Mouse (Mus musculus) adrenal gland, postnatal 4 days (tissue): Measurements from ENCODE around the gene P3h4. TPM values are rescaled to one million over a fixed set of nuclear protein-coding genes. Genes with fewer than 3 reads are reported as not detected.

Experiments
- DNase-seq, 2 experiments: peaks; one replicate each; pipeline ENCODE4 v3.0.0; 2021 to 2022; ENCODE audit warnings: low spot score in 2 of 2, mixed read lengths in 2 of 2
- total RNA-seq, 2 experiments: library from RNA; stranded (reverse); gene quantifications; 2 replicates each; pipeline ENCODE4 v1.2.3; 2021

The P3h4 gene
- total RNA-seq, 2 experiments from 2014 or later: 40.1 to 43.5 TPM

- no peak for DNase-seq
These were observed 20.1 kb downstream of the P3h4 start for GRCm38 (mm10) chr11:100394353-100395074.

- DNase-seq: no peak
These were observed 20.9 kb downstream of the P3h4 start for GRCm38 (mm10) chr11:100393733-100394132.

- DNase-seq: no peak
These were observed 21.7 kb downstream of the P3h4 start for GRCm38 (mm10) chr11:100392958-100393357.

- no peak for DNase-seq
These were observed 22.7 kb downstream of the P3h4 start for GRCm38 (mm10) chr11:100391884-100392345.

GRCm38 (mm10) chr11:100391081-100391883, 23.4 kb downstream of the P3h4 start:
- no peak for DNase-seq

GRCm38 (mm10) chr11:100389931-100390445, 24.6 kb downstream of the P3h4 start:
- DNase-seq: no peak

GRCm38 (mm10) chr11:100388588-100388987, 26.0 kb downstream of the P3h4 start:
- no peak for DNase-seq

- no peak for DNase-seq
These were observed 26.9 kb downstream of the P3h4 start for GRCm38 (mm10) chr11:100387589-100388375.

- no peak for DNase-seq
These were observed 27.5 kb downstream of the P3h4 start for GRCm38 (mm10) chr11:100387111-100387510.

GRCm38 (mm10) chr11:100386586-100386985, 28.1 kb downstream of the P3h4 start:
- DNase-seq: no peak

- no peak for DNase-seq
These were observed 29.6 kb downstream of the P3h4 start for GRCm38 (mm10) chr11:100385016-100385415.

- no peak for DNase-seq
These were observed 32.0 kb downstream of the P3h4 start for GRCm38 (mm10) chr11:100382682-100383081.

- DNase-seq: no peak
These were observed 35.3 kb downstream of the P3h4 start for GRCm38 (mm10) chr11:100379311-100379710.

- no peak for DNase-seq
These were observed 36.2 kb downstream of the P3h4 start for GRCm38 (mm10) chr11:100378446-100378845.

- DNase-seq: no peak
These were observed 36.6 kb downstream of the P3h4 start for GRCm38 (mm10) chr11:100377989-100378388.

GRCm38 (mm10) chr11:100376746-100377389, 37.8 kb downstream of the P3h4 start:
- no peak for DNase-seq

- DNase-seq: no peak
These were observed 38.6 kb downstream of the P3h4 start for GRCm38 (mm10) chr11:100376005-100376404.

- DNase-seq: no peak
These were observed 39.5 kb downstream of the P3h4 start for GRCm38 (mm10) chr11:100375127-100375526.

- no peak for DNase-seq
These were observed 42.6 kb downstream of the P3h4 start for GRCm38 (mm10) chr11:100371981-100372558.

GRCm38 (mm10) chr11:100369822-100370221, 44.8 kb downstream of the P3h4 start:
- no peak for DNase-seq
